Mouse (Mus musculus) heart, adult 2 months (tissue): Measurements from ENCODE around the gene Rims3.

ENCODE experiments used
- CTCF ChIP-seq: fragments of 200-600 bp; IDR thresholded peaks from 2 replicates; pipeline ENCODE4 v1.8.1; 2022; ENCODE audit warnings: antibody characterized with exemption, mild to moderate bottlenecking, moderate library complexity
- POLR2A ChIP-seq: fragments of 200-500 bp; IDR thresholded peaks from 2 replicates; pipeline ENCODE4 v1.6.1; 2011; ENCODE audit warnings: mild to moderate bottlenecking, low read depth, low read length, control low read depth; ENCODE audit not compliant: insufficient read depth

DNA sequence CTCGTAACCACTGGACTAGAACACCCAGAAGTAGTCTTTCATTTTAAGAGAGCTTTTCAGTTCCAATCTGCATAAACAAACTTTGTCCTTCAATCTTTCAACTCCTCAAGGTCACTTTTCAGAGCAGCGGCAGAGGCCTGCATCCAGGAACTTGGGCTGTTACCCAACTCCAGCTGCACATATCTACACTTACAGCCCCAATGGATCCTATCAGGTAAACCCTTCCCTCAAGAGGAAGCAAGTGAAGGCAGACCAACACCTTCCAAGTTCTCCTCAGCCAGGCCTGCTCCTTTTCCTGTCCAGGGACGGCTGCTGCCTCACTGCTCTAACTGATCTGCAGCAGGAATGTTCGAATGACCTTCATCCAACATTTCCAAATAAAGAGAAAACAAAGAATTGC is 40.4 kb upstream of the Rims3 start:
- no peak for TF ChIP-seq CTCF
- TF ChIP-seq POLR2A, result 0 out of 2 replicates have a peak, but pooled peaks have one; percentile 27
